Mouse (Mus musculus) stomach, embryonic 14.5 days (tissue): ENCODE results near the gene Scrg1. TPM values are rescaled to one million over a fixed set of nuclear protein-coding genes. Genes with fewer than 3 reads are reported as not detected.
"Not testable (repeated sequence)": the region's sequence is repeated elsewhere in the genome, so short reads cannot be mapped to it uniquely, and the experiment has no call there.

Source experiments
- ATAC-seq: fragments of 200-750 bp; cut with Nextera tagmentation; 2 replicates; pipeline ENCODE4 v1.8.0; 2017; ENCODE audit warnings: low read depth, moderate TSS enrichment; ENCODE audit not compliant: insufficient number of reproducible peaks, insufficient read depth, low FRiP score
- H3K27ac ChIP-seq: fragments of 300-500 bp; sonication (generic); 2 replicates; pipeline ENCODE4 v1.5.1; 2014; ENCODE audit warnings: mild to moderate bottlenecking, low read length, moderate library complexity, mixed read lengths
- H3K27me3 ChIP-seq: fragments of 300-500 bp; sonication (generic); 2 replicates; pipeline ENCODE4 v1.6.1; 2014; ENCODE audit warnings: low read length, control low read depth, mixed read lengths; ENCODE audit not compliant: control insufficient read depth, insufficient read depth
- H3K36me3 ChIP-seq: fragments of 300-500 bp; sonication (generic); 2 replicates; pipeline ENCODE4 v1.6.1; 2014; ENCODE audit warnings: mild to moderate bottlenecking, control low read depth, low read length, moderate library complexity, mixed read lengths; ENCODE audit not compliant: control insufficient read depth, insufficient read depth
- H3K4me1 ChIP-seq: fragments of 300-500 bp; sonication (generic); 2 replicates; pipeline ENCODE4 v1.6.1; 2014; ENCODE audit warnings: low read length, control low read depth, mixed read lengths; ENCODE audit not compliant: control insufficient read depth, insufficient read depth
- H3K4me2 ChIP-seq: fragments of 300-500 bp; sonication (generic); replicated peaks from 2 replicates; pipeline ENCODE4 v1.6.1; 2014; ENCODE audit warnings: low read depth, low read length, control low read depth
- H3K4me3 ChIP-seq: fragments of 300-500 bp; sonication (generic); 2 replicates; pipeline ENCODE4 v1.5.1; 2014; ENCODE audit warnings: low read depth, low read length, control low read depth
- H3K9ac ChIP-seq: fragments of 300-500 bp; sonication (generic); replicated peaks from 2 replicates; pipeline ENCODE4 v1.6.1; 2014; ENCODE audit warnings: low read depth, mild to moderate bottlenecking, control low read depth, low read length, moderate library complexity, mixed read lengths
- H3K9me3 ChIP-seq: fragments of 300-500 bp; sonication (generic); 2 replicates; pipeline ENCODE4 v1.6.1; 2016; ENCODE audit warnings: low read depth, low read length, control low read depth; ENCODE audit not compliant: control insufficient read depth
- WGBS: fragments of 180-500 bp; shearing (Covaris S2); extraction: QIAGEN DNeasy Blood & Tissue Kit; methylation state at CpG from one replicate; pipeline ENCODE4 v1.1.7; 2014; 5-methylcytosine and 5-hydroxymethylcytosine counted together
- polyA plus RNA-seq: library from polyadenylated mRNA; unstranded; fragments of >200 nt; fragmentation: Nextera tagmentation; extraction: Ambion mirVana; gene quantifications from 2 replicates; pipeline ENCODE4 v1.2.1, GENCODE M21; 2014

The Scrg1 gene
- polyA plus RNA-seq, 1 experiment from 2014 or later = 0.64 TPM

GRCm38 (mm10) chr8:57441131-57441530, 14.6 kb upstream of the Scrg1 start:
- WGBS = 61% methylated on average over 4 of the region's 4 CpGs
- no peak overlapping the region for H3K27ac ChIP-seq
- ATAC-seq = no peak
- H3K27me3 ChIP-seq = no peaks in the 10 kb centered on the region
- no peaks in the 10 kb centered on the region for H3K9me3 ChIP-seq
- H3K4me2 ChIP-seq = no peak overlapping the region
- H3K4me1 ChIP-seq = no peaks in the 10 kb centered on the region
- H3K9ac ChIP-seq = no peak overlapping the region
- no peaks in the 10 kb centered on the region for H3K36me3 ChIP-seq
- no peak overlapping the region for H3K4me3 ChIP-seq

DNA sequence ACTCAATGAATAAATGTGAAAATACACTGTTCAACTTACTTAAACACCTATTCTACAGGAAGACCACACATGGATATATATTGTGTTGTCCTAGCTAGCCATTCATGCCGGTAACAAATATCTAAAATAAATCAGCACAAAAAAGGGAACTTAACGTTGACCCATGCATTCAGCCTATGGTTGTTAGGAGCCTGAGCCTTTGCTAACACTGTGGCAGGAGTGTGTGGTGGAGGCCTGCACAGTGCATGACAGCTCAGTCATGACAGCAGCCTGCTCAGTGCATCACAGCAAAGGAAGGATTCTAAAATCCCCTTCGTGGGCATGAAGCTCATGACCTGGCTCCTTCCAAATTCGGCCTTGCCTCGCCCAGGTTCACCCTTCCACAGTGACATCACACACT, 14.2 kb upstream of the Scrg1 start:
- Histone ChIP-seq H3K9me3 (no peaks in the 10 kb centered on the region), H3K4me3 (no peak overlapping the region), H3K4me1 (no peaks in the 10 kb centered on the region), H3K9ac (no peak overlapping the region), H3K27ac (no peak overlapping the region), H3K36me3 (no peaks in the 10 kb centered on the region), H3K27me3 (no peaks in the 10 kb centered on the region), H3K4me2 (no peak overlapping the region)
- ATAC-seq = no peak
- WGBS = 89% methylated on average over 5 of the region's 5 CpGs

- Histone ChIP-seq H3K27ac (no peak overlapping the region), H3K9ac (no peak overlapping the region), H3K9me3 (no peaks in the 10 kb centered on the region), H3K27me3 (no peaks in the 10 kb centered on the region), H3K36me3 (no peaks in the 10 kb centered on the region), H3K4me1 (no peaks in the 10 kb centered on the region), H3K4me2 (no peak overlapping the region), H3K4me3 (no peak overlapping the region)
- ATAC-seq = no peak
- WGBS = 64% methylated on average over 4 of the region's 4 CpGs
Observed at GRCm38 (mm10) chr8:57443289-57443688, 12.4 kb upstream of the Scrg1 start.

DNA sequence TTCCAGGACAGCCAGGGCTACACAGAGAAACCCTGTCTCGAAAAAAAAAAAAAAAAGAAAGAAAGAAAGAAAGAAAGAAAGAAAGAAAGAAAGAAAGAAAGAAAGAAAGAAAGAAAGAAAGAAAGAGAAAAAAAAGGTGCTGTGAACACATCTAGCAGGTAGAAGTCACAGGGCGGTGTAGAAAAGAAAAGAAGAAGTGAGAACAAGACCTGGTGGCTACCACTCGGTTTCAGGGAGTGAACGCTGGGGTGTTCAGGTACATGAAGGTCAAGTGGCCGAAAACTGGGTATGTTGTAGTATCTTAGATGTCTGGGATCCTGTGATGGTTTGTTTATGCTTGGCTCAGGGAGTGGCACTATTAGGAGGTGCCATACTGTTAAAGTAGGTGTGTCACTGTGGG, 9.8 kb upstream of the Scrg1 start:
- not testable (repeated sequence) for H3K9ac ChIP-seq, H3K4me2 ChIP-seq, H3K9me3 ChIP-seq, H3K4me3 ChIP-seq, H3K27me3 ChIP-seq, H3K4me1 ChIP-seq, ATAC-seq, H3K36me3 ChIP-seq, H3K27ac ChIP-seq
- 84% methylated on average over 4 of the region's 5 CpGs for WGBS

DNA sequence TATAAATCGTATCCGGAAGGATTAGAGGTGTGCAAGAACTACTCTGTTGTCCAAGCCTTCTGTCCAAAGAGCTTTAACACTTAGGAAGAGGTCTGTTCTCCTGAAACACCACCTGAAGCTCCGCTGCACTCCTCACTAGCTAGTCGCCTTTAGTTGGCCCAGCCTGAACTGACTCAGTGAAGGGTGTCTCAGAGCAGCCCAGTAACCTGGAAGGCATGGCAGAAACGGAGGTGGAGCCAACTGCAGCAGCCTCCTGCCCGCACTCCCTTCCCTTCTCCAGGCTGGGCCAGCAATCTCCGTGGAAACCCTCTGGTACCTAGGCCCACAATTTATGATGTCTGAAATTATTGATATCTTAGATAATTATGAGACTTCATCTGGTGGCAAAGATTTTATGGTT, 5.0 kb upstream of the Scrg1 start:
- H3K4me3 ChIP-seq = no peak overlapping the region
- no peaks in the 10 kb centered on the region for H3K36me3 ChIP-seq
- no peak for ATAC-seq
- no peaks in the 10 kb centered on the region for H3K27me3 ChIP-seq
- no peak overlapping the region for H3K27ac ChIP-seq
- H3K9me3 ChIP-seq = no peaks in the 10 kb centered on the region
- H3K4me2 ChIP-seq = no peak overlapping the region
- H3K9ac ChIP-seq = no peak overlapping the region
- WGBS = 75% methylated on average over 7 of the region's 7 CpGs
- H3K4me1 ChIP-seq = no peaks in the 10 kb centered on the region

DNA sequence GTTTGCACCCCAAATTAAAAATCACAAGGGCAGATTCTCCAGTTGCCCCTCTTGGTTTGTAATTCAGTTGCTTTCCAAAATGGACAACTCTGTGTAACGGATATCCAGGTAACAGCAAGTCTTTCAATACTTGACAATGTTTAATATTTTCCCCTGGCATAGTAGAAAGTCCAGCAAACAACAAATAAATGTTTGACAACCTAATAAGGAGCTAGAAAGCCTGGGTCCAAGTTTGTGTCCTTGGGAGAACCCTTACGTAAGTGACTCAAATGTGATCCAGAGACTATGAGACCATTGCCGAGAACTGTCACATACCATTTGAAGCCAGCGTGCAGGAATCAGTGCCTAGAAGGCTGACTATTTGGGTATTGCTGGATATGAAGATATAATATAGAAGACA, 3.8 kb upstream of the Scrg1 start:
- H3K4me3 ChIP-seq = no peak overlapping the region
- no peak for ATAC-seq
- H3K4me1 ChIP-seq = no peaks in the 10 kb centered on the region
- no peaks in the 10 kb centered on the region for H3K27me3 ChIP-seq
- no peak overlapping the region for H3K27ac ChIP-seq
- WGBS = 94% methylated on average over 4 of the region's 4 CpGs
- H3K4me2 ChIP-seq = no peak overlapping the region
- no peaks in the 10 kb centered on the region for H3K9me3 ChIP-seq
- no peak overlapping the region for H3K9ac ChIP-seq
- H3K36me3 ChIP-seq = no peaks in the 10 kb centered on the region

DNA sequence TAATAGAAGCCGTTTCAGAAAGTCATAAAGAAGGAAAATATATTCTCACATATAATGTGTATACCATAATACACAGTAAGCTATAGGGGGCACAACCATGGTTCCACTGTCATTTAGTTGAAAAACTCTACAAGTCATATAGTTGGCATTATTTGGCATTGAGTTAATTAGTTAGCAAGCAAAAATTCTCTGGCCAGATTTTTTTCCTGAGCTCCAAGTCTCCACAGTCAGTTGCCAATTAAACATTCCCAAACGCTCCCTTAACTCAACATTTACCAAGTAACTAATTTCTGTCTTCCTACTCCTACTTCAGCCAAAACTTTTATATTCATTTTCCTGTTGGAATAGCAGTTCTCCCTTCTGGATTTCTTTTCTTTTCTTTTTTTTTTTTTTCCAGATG, 2.4 kb upstream of the Scrg1 start:
- Histone ChIP-seq H3K36me3 (no peaks in the 10 kb centered on the region), H3K9ac (no peak overlapping the region), H3K4me2 (no peak overlapping the region), H3K4me1 (no peaks in the 10 kb centered on the region), H3K27ac (no peak overlapping the region), H3K27me3 (no peaks in the 10 kb centered on the region), H3K9me3 (no peaks in the 10 kb centered on the region), H3K4me3 (no peak overlapping the region)
- ATAC-seq = no peak
- WGBS = 87% methylated on average over 2 of the region's 2 CpGs

GRCm38 (mm10) chr8:57457152-57457551, 1.4 kb downstream of the Scrg1 start:
- Histone ChIP-seq H3K9me3 (no peaks in the 10 kb centered on the region), H3K27me3 (no peaks in the 10 kb centered on the region), H3K4me2 (no peak overlapping the region), H3K4me3 (no peak overlapping the region), H3K9ac (no peak overlapping the region), H3K4me1 (no peaks in the 10 kb centered on the region), H3K36me3 (no peaks in the 10 kb centered on the region), H3K27ac (no peak overlapping the region)
- ATAC-seq = no peak
- WGBS = 81% methylated on average over 6 of the region's 6 CpGs

- 72% methylated on average over 3 of the region's 3 CpGs for WGBS
- Histone ChIP-seq H3K9me3 (no peaks in the 10 kb centered on the region), H3K4me3 (no peak overlapping the region), H3K4me2 (no peak overlapping the region), H3K27ac (no peak overlapping the region), H3K4me1 (no peaks in the 10 kb centered on the region), H3K27me3 (no peaks in the 10 kb centered on the region), H3K9ac (no peak overlapping the region), H3K36me3 (no peaks in the 10 kb centered on the region)
- no peak for ATAC-seq
Observed at GRCm38 (mm10) chr8:57457942-57458341, 2.2 kb downstream of the Scrg1 start.
